ENCODE assay signal across 20 mouse cellular contexts in genomic region chr14:29095431-29095830, GRCm38 (mm10).
A peak's percentile ranks its signal among the peaks of the same experiment; 100 is the strongest.
DNase-seq lines count a peak whose midpoint lies in the region; ATAC-seq and TF ChIP-seq lines count a peak whose summit lies in the region.
"Had no signal": no experiment of that assay in that cellular context is flagged by ENCODE, and none has a peak within 500 bp of the region (broad histone marks: within the 10 kb centered on the region; RNA-seq: fewer than 3 reads in every experiment).

No protein-coding gene starts in this region.

- no peaks in the 10 kb centered on the region for H3K27me3 ChIP-seq in forebrain, embryonic 14.5 days (replicated peaks; ENCODE audit: control insufficient read depth, insufficient read depth, low read length)
- no peaks in the 10 kb centered on the region for H3K27me3 ChIP-seq in forebrain, embryonic 16.5 days (replicated peaks; ENCODE audit: control insufficient read depth, insufficient read depth, low read length)
- peaks cover 24% of the 10 kb centered on the region for H3K27me3 ChIP-seq in embryonic facial prominence, embryonic 10.5 days (replicated peaks; ENCODE audit: low read depth, poor library complexity, severe bottlenecking)
- H3K27me3 ChIP-seq: embryonic facial prominence, embryonic 12.5 days; forebrain, embryonic 15.5 days had no signal

- 79% methylated on average over 5 of the region's 5 CpGs for WGBS in forebrain, embryonic 14.5 days
- 68% methylated on average over 5 of the region's 5 CpGs for WGBS in forebrain, embryonic 16.5 days
- 92% methylated on average over 5 of the region's 5 CpGs for WGBS in embryonic facial prominence, embryonic 10.5 days

- H3K4me3 ChIP-seq in forebrain, embryonic 14.5 days (ENCODE audit: low read depth, low read length), result no peak overlapping the region
- no peak overlapping the region for H3K4me3 ChIP-seq in forebrain, embryonic 16.5 days (replicated peaks; ENCODE audit: low read length)
- no peak overlapping the region for H3K4me3 ChIP-seq in embryonic facial prominence, embryonic 10.5 days
- H3K4me3 ChIP-seq: embryonic facial prominence, embryonic 12.5 days; erythroblast, embryonic 14.5 days; forebrain, embryonic 10.5 days; forebrain, embryonic 12.5 days; forebrain, embryonic 15.5 days had no signal

- no peak for ATAC-seq in forebrain, embryonic 14.5 days
- ATAC-seq in forebrain, embryonic 16.5 days, result no peak
- ATAC-seq: forebrain, embryonic 15.5 days had no signal

- no peak overlapping the region for H3K9ac ChIP-seq in forebrain, embryonic 14.5 days (ENCODE audit: low read length)
- no peak overlapping the region for H3K9ac ChIP-seq in forebrain, embryonic 16.5 days (replicated peaks; ENCODE audit: low read depth, low read length)
- H3K9ac ChIP-seq: embryonic facial prominence, embryonic 12.5 days; forebrain, embryonic 12.5 days; forebrain, embryonic 15.5 days had no signal

- H3K4me1 ChIP-seq in forebrain, embryonic 14.5 days (ENCODE audit: control insufficient read depth, insufficient read depth, low read length), result no peaks in the 10 kb centered on the region
- no peaks in the 10 kb centered on the region for H3K4me1 ChIP-seq in forebrain, embryonic 16.5 days (replicated peaks; ENCODE audit: control insufficient read depth, insufficient read depth, low read length)
- peaks cover 7% of the 10 kb centered on the region; the same call in 1 of the 2 replicates for H3K4me1 ChIP-seq in embryonic facial prominence, embryonic 10.5 days
- H3K4me1 ChIP-seq: forebrain, embryonic 12.5 days; forebrain, embryonic 15.5 days had no signal

- H3K9me3 ChIP-seq in forebrain, embryonic 14.5 days (replicated peaks; ENCODE audit: control insufficient read depth, low read length), result no peaks in the 10 kb centered on the region
- H3K9me3 ChIP-seq in forebrain, embryonic 16.5 days (ENCODE audit: control insufficient read depth, low read length), result no peaks in the 10 kb centered on the region
- no peaks in the 10 kb centered on the region for H3K9me3 ChIP-seq in embryonic facial prominence, embryonic 10.5 days
- H3K9me3 ChIP-seq: embryonic facial prominence, embryonic 12.5 days; forebrain, embryonic 10.5 days; forebrain, embryonic 12.5 days; forebrain, embryonic 15.5 days had no signal

- no peaks in the 10 kb centered on the region for H3K36me3 ChIP-seq in forebrain, embryonic 14.5 days (ENCODE audit: control insufficient read depth, insufficient read depth, low read length)
- no peaks in the 10 kb centered on the region for H3K36me3 ChIP-seq in forebrain, embryonic 16.5 days (ENCODE audit: control insufficient read depth, insufficient read depth)
- no peaks in the 10 kb centered on the region for H3K36me3 ChIP-seq in embryonic facial prominence, embryonic 10.5 days (replicated peaks)
- H3K36me3 ChIP-seq: embryonic facial prominence, embryonic 12.5 days; forebrain, embryonic 10.5 days; forebrain, embryonic 12.5 days; forebrain, embryonic 15.5 days had no signal

- no peak overlapping the region for H3K27ac ChIP-seq in forebrain, embryonic 14.5 days (ENCODE audit: low read depth, low read length)
- no peak overlapping the region for H3K27ac ChIP-seq in forebrain, embryonic 16.5 days (ENCODE audit: low read length)
- H3K27ac ChIP-seq in embryonic facial prominence, embryonic 10.5 days (replicated peaks), result no peak overlapping the region
- H3K27ac ChIP-seq: embryonic facial prominence, embryonic 12.5 days; forebrain, embryonic 10.5 days; forebrain, embryonic 12.5 days; forebrain, embryonic 15.5 days had no signal

- no peak for TF ChIP-seq CTCF in brain, embryonic 14.5 days (IDR thresholded peaks at IDR 0.05; ENCODE audit: borderline replicate concordance, extremely low read depth, insufficient read depth, insufficient read length)

- DNase-seq in forebrain, embryonic 14.5 days (ENCODE audit: low spot score), result peak; percentile 43
- peak; percentile 20 for DNase-seq in layer of hippocampus, adult 9-11 months
- DNase-seq in layer of hippocampus, postnatal 10 days (ENCODE audit: low spot score in 2 of 2), result no peak
- peak; percentile 47 for DNase-seq in brain, embryonic 14.5 days (ENCODE audit: low read depth)
- no peak for DNase-seq in thymus, postnatal 10 days (ENCODE audit: low spot score in 2 of 2)
- DNase-seq in embryonic facial prominence, embryonic 10.5 days (ENCODE audit: low spot score), result no peak
- DNase-seq: adrenal gland, adult 2 months; adrenal gland, postnatal 10 days; adrenal gland, postnatal 25 days; cerebellum, adult 11-12 months; cerebellum, adult 9-10 months; cerebellum, postnatal 14 days; cerebellum, postnatal 36 days; embryo, embryonic 11 days had no signal

- H3K4me2 ChIP-seq in forebrain, embryonic 14.5 days (ENCODE audit: low read length), result no peak overlapping the region
- H3K4me2 ChIP-seq in forebrain, embryonic 16.5 days (ENCODE audit: low read length), result no peak overlapping the region
- H3K4me2 ChIP-seq: embryonic facial prominence, embryonic 12.5 days; forebrain, embryonic 12.5 days; forebrain, embryonic 15.5 days had no signal

- no peak for TF ChIP-seq POLR2A in brain, embryonic 14.5 days (IDR thresholded peaks at IDR 0.05; ENCODE audit: borderline replicate concordance, extremely low read depth, insufficient read depth, insufficient read length, poor library complexity, severe bottlenecking)

Comparison
In these comparisons a context has a peak if more than half of its experiments do, and no peak if none do; other contexts are left out.
1. DNase-seq: peak in forebrain, embryonic 14.5 days (single experiment), layer of hippocampus, adult 9-11 months (single experiment) and brain, embryonic 14.5 days (single experiment); none in layer of hippocampus, postnatal 10 days (0 of 2), thymus, postnatal 10 days (0 of 2) and embryonic facial prominence, embryonic 10.5 days (single experiment).